Mouse (Mus musculus) heart, postnatal 25 days (tissue): ENCODE results near the gene Bspry. TPM values are rescaled to one million over a fixed set of nuclear protein-coding genes. Genes with fewer than 3 reads are reported as not detected.

ENCODE experiments used
- DNase-seq: peaks from one replicate; pipeline ENCODE4 v3.0.0; 2022; ENCODE audit warnings: low spot score
- intact Hi-C: fragments of 180-260 bp; cut with DNase I; formaldehyde crosslinking; loops from one replicate; pipeline ENCODE4 v1.15.1; 2025
- total RNA-seq, 2 experiments: library from RNA; stranded (reverse); gene quantifications; 2 replicates each; pipeline ENCODE4 v1.2.3; 2021

Bspry gene
- not detected for total RNA-seq

DNA sequence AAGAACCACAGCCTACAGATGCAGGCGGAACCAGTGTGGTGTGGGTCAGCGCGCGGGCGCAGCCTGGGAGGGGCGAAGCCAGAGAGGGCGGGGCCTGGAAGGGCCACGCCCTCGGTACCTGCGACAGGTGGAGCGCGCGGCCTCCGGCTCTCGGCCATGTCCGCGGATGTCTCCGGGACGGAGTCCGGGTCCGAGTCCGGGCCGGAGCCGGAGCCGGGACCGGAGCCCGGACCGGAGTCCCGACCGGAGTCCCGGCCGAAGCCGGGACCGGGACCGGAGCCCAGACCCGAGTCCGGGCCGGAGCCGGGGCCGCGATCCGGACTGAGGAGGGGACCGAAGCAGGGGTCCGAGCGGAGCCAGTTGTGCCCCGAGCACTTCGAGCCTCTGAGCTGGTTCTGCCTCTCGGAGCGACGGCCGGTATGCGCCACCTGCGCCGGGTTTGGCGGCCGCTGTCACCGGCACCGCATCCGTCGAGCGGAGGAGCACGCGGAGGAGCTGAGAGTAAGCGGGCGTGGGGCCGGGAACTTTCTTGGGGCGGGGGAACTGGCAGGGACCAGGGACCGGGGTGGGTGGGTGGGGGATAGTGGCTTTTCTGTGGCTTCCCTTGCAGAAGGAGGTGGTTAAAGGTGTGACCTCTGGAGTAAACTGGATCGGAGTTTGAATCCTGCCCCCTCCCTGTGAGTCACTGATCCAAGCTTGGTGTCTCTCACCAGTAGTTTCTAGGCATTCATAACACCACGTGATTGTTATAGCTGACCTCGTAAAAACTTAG lies at the start of gene Bspry:
Gene Bspry (plus strand): TSS at position 117 of the 772 bp plus-strand sequence.
- intact Hi-C loops = no loop called here
- DNase-seq = no peak

DNA sequence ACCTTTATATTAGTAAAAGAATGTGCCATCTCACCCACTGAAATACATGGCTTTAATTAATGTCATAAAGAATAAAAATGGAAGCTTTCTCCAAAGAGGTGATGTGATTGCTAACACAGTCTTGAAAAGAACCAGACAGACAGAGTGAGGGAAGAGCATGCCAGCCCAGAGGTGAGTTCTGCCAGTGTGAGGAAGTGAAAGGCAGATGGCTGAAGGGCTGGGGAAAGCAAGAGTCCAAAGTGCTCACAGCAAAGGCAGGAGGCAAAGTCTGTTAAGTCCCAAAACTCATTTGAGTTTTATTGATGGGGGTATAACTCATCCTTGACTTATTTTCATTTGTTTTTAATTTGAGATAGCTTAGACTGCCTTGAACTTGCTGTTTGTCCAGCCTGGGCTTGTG lies 49.2 kb upstream of the Bspry start:
- no peak for DNase-seq
- intact Hi-C loops = no loop called here

DNA sequence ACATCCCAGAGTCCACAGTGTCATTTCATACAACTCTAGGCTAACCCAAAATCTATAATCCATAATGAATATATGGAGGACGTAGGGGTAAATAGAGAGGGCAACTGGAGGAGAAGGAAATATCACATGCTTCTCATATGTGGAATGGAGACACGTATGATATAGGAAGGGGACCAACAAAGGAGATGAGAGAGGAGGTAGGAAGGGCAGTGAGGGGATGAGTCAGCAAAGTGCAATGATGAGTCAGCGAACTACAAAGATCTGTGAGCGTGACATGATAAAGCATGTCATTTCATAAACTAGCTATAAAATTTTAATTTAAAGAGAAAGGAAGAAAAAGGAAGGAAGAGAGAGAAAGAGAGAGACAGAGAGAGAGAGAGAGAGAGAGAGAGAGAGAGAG lies 48.3 kb upstream of the Bspry start:
- no peak for DNase-seq
- intact Hi-C loops = no loop called here

DNA sequence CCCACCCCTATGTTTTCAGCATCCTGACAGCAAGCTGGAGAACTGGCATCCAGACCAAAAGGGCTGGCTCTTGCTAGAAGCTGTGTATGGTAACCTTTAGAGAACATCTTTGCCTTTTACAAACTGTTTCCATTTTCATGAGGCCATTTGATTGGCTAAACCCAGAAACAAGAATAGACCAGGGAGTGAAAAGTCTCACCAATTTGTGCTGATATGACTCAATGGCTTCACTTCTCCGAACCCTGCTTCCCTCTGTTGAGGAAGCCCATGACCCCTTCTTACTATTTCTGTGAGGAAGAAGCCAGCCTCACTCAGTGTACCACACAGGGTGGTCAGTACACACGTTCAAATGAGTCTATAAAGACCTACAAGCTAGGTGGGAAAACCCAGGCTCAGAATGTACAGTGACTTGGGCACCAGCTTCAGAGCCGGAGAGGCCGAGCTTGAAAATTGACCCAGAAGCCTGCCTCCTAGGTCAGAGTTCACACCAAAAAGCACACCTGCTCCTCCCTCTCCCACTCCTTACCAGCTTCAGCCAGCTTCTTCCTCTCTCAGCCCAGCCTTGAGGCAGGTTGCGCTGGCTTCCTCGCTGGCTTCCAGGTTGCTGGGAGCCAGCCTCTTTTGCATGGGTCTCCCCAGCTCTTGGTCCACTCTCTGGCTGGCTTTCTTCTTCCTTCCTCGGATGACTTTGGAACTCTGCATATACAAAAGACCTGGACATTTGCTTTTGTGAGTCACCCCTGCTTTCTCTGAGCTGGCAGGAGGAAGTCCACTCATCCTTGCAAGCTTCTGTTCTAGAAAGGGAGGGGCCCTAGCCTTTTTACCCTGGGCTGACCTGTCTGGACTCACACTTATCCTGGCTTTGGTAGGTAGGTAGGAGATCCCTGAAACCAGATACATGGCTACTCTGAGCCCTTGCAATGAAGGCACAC lies 45.6 kb upstream of the Bspry start:
- intact Hi-C loops = no loop called here
- DNase-seq = no peak

DNA sequence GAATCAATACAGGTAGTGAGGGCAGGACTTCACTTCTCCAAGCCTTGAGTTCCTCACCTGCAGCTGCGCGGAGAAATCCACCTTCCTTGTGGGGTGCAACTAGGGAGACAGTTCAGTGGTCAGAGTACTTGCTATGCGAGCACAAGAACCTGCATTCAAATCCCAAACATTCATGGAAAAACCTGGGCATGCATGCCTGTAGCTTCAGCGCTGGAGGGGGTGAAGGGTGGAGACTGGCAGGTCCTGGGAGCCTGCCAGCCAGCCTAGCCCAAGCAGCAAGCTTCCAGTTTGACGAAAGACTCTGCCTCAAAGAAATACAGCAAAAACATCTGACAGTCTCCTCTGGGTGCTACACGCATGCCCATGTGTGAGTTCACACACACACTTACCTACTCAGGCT lies 44.8 kb upstream of the Bspry start, which contains the start of gene Rnf183:
Gene Rnf183 (minus strand): TSS at position 172 of the 400 bp plus-strand sequence.
- intact Hi-C loops = no loop called here

DNA sequence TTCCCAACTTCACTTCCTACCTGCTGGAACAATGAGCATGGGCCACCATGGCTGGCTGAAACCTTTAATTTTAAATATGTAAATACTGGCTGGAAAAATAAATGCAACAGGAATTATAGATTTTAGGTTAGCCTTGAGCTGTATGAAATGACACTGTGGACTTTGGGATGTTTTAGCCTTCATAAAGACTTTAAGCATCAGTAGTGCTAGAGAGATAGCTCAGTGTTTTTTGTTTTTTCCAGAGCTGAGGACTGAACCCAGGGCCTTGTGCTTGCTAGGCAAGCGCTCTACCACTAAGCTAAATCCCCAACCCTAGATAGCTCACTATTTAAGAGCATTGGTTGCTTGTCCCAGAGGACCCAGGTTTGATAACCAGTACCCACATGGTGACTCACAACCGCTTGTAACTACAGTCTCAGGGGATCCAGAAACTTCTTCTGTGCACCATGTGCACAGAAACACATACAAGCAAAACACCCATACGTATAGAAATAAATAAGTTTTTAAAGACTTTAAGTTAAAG lies 42.5 kb upstream of the Bspry start:
- intact Hi-C loops = no loop called here
- DNase-seq = no peak

More for the DNA sequence above, 44.8 kb upstream of the Bspry start, which contains the start of gene Rnf183:
- no peak for DNase-seq

DNA sequence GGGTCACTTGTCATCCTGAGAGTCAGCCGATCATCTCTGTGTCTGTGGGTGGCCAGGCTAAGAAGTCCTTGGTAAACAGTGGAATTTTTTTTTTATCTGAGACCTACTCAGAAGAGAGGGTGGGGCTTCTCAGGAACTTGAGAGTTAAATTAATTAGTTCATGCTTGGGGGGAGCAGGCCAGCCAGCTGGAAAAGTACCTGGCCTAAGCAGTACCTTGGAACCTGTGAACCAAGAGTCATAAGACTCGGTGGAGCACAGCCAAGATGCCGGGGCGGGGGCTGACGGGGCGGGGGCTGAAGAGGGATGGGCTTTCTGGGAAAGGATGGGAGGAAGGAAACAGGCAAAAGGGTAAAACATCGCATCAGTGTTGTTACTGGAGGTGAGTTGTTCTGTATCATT lies 42.0 kb upstream of the Bspry start:
- DNase-seq = no peak
- intact Hi-C loops = no loop called here

DNA sequence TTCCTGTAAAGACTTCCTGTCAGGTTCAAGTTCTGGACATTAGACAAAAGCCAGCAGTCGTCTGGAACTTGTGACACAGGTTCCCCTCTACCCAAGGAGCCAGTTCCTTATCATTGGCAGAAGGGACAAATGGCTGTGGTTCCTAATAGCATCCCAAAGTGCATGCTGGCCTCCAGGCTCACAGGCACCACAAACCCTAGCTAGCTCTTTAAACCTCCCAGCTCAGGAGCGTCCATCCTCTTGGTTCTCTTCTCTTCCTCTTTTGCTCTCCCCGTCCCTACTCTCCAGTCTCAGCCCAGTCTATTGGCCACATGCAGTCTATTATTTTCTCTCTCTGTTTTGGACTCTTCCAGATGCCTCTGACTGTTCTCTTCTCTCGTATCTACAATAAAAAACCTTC lies 40.1 kb upstream of the Bspry start:
- intact Hi-C loops = no loop called here

DNA sequence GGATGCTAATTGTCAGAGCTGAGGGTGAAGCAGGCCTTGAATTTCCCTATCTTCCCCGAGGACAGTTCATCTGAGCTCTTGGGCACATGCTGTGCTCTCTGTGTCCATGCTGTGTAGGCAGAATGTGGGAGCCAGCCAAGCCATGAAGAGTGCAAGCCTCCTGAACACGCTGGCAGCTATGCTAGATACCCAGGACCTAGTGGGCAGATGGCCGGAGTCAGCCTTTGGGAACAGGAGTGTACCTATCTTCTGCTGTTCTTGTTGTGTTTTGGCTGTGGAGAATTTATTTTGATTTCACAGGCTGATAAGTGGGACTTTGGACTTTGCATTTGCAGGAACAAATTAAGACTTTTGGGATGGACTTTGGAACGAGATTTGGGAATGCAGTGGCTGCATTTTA lies 39.3 kb upstream of the Bspry start:
- DNase-seq = no peak
- intact Hi-C loops = no loop called here

More for the DNA sequence above, 40.1 kb upstream of the Bspry start:
- no peak for DNase-seq

DNA sequence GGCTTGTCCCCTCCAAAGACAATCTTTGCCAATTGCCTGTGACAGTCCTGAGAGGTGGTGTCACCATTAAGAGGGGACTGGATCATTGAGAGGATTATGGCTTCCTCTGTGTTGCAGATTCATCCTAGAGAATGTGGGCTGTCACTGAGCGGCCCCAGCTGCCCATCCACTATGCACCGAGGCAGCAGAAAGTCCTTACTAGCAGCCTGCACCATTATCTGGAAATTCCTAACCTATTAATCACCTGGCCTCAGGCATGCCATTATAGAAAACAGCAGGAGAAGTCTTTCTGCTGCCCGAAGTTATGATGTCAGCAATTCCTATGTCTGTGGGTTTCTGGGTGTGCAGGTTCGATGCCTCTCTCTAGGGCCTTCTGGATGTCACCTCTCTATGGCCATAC lies 38.9 kb upstream of the Bspry start:
- DNase-seq = no peak
- intact Hi-C loops = no loop called here

DNA sequence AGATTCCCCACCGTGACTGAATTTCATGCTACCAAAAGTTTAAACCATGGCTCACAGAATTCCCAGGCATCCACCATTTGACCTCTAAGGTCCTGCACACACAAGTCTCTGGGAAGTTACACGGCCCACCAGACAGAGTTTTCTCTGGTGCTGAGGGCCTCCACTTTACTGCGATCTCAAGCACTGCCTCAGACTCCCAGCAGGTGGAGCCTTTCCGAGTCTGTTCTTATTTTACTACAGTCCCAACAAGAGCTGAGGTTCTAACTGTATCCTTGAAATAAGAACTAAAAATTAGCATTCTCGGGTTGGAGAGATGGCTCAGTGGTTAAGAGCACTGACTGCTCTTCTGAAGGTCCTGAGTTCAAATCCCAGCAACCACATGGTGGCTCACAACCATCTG lies 24.9 kb upstream of the Bspry start:
- intact Hi-C loops = loop anchor here (5.0 kb wide), 2 partner anchors 52 to 307 kb away; no protein-coding TSS in a partner anchor

DNA sequence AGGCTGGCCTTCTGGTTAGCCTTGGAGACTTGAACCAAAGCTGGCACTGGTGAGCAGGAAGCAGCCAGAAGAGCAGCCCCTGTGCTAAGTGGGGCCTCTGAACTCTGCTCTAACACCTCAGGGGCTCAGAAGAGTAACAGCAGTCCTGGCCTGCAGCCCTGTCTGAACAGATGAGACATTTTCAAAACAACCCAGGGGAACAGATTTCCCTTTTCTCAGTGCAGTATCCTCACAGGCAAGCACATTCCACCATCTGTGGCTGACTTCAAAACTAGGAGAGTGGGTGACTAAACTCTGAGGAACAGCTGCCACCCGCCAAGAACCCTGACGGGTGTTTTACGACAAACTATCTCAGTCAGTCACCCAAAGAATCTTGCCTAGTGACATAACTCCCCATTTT lies 20.8 kb upstream of the Bspry start:
- DNase-seq = no peak
- intact Hi-C loops = loop anchor here (5.0 kb wide), 2 partner anchors 48 to 303 kb away; no protein-coding TSS in a partner anchor

More for the DNA sequence above, 24.9 kb upstream of the Bspry start:
- no peak for DNase-seq

DNA sequence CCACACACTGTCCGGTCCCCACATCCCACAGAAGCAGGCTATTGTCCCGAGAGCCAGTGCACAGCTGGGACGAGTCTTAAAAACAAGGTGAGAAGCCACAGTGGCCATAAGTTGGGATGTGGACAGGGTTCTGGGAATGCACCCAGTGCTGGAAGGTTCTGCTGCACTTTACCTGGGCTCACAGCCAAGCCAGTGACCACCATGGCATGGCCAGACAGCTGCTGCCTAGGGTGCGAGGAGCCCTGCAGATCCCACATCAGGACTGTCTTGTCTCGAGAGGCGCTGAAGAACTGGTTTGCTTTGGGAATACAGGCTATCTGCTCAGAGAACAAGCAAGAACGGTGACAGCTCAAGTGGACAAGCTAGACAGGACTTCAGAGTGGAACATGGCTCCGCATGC lies 19.5 kb upstream of the Bspry start:
- DNase-seq = no peak
- intact Hi-C loops = no loop called here

DNA sequence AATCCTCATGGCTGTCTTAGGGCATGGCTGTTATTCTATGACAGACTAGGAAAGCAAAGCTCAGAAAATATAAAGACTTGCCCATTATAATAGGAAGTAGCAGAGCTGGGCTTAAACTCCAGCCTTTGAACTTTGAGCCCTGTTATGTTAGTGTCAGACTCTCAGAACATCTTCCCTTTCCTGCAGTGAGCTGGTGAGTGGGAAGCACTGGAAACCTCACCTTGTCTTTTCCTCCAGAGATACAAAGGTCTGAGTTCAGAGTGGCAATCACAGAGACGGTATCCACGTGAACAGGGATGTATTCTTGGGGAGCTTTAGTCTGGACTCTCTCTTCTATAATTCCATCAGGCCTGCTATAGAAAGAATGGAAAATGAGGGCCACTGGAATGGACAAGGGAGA lies 16.7 kb upstream of the Bspry start:
- no peak for DNase-seq
- intact Hi-C loops = no loop called here

DNA sequence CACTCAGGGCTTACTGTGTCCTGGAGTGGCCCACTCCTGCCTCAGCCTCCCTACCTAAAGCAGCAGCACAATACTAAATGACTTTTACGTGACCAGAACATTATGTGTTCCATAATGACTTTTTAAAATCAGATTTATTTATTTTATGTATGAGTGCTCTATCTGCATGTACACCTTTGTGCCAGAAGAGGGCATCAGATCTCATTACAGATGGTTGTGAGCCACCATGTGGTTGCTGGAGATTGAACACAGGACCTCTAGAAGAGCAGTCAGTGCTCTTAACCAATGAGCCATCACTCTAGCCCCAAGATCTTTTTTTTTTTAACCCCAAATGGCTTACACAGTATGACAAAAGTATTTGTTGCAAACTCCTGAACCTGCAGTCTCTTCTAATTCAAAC lies 11.7 kb upstream of the Bspry start:
- intact Hi-C loops = no loop called here

DNA sequence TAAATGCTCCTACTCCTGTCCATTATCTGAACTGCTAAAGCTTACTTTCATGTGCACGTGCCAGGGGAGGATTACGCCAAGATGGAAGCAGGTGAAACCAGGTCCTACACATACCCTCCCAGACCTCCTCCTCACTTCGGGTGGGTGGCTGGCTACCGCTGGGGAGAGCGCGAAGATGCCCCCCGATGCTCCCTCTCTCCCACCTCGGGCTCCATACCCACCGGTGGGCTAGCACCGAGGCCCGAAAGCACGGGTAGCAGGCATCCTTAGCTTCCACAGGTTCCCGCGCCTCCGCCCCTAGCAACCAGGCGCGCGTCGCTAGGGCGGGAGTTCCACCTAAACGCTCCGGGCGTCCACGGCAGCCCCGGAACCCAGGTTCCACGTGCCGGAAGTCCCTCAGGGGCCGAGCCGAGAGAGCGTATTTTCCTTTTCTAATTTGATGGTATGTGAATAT lies 9.2 kb upstream of the Bspry start, which contains the start of gene Wdr31:
Gene Wdr31 (minus strand): TSS at position 299 of the 454 bp plus-strand sequence.
- intact Hi-C loops = no loop called here
- peak; percentile 24 for DNase-seq

More for the DNA sequence above, 11.7 kb upstream of the Bspry start:
- no peak for DNase-seq

DNA sequence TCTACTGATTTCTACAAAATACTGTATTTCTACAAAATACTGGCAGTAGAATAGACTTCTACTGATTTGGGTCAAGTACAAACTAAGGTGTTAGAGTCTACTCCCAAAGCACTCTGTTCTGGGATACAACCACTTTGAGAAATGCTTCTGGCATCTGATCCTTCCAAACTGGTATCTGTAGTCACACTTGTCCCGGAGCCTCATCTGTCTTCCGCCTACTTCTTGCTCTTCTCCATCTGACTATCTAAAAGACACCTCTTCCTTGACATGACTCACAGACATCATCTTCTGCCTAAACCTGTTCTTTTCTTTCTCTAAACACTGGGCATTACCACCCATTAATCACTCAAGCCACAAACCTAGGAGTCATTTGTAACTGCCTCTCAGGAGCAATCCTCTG lies 7.8 kb upstream of the Bspry start:
- intact Hi-C loops = no loop called here
- DNase-seq = no peak

DNA sequence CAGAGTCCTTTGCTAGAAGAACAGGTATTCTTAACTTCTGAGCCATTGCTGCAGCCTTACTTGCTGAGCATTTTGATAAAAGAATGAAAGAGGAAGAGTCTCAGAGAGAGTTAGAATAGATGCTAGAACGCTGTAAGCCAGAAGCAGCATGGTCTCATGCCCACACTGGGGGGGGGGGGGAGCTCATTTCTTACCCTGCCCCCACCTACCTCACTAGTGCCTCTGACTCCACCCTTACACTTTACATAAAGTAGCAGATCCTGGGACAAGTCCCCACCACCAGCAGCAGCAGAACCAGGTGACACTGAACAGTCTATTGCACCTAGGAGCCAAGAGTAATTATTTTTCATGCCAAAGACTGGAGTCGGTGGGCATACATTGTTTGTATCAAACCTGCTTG lies 4.7 kb upstream of the Bspry start:
- intact Hi-C loops = no loop called here
- no peak for DNase-seq

DNA sequence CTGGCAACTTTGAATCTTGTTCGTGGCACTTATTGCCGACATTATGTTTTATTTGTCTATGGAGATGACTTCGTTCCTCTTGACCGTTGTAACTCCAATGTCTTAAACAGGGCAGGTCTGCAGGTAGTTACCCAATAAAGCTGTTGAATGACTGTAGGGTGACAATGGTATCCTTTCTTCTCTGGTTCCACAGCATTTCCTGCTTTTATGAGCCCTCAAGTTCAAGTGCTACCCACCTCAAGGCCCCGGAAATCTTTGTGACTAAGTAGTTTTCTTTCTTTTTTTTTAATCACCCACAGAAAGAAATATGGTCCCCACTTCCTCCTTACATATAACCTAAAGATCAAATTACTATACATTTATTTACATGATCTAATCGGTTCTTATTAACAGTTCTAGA lies 4.1 kb upstream of the Bspry start:
- DNase-seq = no peak
- intact Hi-C loops = no loop called here

DNA sequence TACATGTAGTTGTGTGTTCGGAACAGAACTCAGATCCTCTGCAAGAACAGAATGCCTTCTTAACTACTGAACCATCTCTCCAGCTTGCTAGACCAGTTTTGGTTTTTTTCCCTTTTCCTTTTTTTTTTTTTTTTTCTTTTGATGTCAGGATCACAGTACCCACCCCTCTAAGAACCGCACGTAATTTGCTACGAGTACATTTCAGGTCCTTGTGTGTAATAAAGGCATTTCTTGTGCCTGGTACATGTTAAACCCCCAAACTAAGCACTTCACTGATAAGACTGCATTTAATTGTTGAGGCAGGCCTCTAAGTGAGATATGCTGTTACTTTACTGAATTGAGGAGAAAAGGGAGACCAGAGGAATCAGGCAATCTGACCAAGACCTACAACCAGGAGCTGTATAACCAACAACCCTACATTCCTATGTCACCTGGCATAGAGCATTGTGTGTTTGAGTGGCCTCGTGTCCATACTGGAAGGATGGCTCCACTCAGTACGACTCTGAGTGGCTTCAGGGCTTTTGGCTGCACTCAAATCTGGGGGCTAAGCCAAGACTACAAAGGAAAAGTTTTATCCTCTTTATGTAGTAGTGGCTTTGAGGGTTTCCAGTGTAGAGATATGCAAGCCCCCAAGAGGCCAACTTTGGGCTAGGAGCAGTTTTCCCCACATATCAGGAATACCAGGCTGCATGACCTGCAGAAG lies 2.2 kb upstream of the Bspry start:
- DNase-seq = no peak
- intact Hi-C loops = no loop called here
